Mouse (Mus musculus) adrenal gland, postnatal 25 days (tissue): Measurements from ENCODE around the gene Hp1bp3. TPM values are rescaled to one million over a fixed set of nuclear protein-coding genes. Genes with fewer than 3 reads are reported as not detected.

Experiments used
- DNase-seq: peaks from one replicate; pipeline ENCODE4 v3.0.0; 2021; ENCODE audit warnings: mixed read lengths
- total RNA-seq: library from RNA; stranded (reverse); gene quantifications from 2 replicates; pipeline ENCODE4 v1.2.3, GENCODE M21; 2021

The Hp1bp3 gene
- total RNA-seq, 1 experiment from 2014 or later, result 265 TPM

DNA sequence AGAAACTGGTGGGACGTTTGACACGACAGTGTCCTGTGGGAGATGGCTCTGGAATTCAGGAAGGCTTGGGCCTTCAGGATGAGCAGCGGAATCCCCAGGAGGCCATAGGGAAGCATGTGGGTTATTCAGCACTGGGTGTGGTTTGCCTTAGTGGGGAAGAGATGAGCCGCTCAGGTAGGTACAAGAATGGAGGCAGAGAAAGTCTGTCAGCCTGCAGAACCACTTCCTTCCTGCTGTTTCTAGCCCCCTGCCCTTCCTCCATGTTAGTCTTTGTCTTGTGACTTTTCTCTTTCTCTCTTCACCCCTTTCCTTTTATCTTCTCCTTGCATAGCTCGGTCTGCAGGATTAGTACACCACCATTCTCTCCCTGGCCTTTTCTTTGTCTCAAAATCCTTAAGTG, 6.3 kb downstream of the Hp1bp3 start:
- DNase-seq, result no peak

DNA sequence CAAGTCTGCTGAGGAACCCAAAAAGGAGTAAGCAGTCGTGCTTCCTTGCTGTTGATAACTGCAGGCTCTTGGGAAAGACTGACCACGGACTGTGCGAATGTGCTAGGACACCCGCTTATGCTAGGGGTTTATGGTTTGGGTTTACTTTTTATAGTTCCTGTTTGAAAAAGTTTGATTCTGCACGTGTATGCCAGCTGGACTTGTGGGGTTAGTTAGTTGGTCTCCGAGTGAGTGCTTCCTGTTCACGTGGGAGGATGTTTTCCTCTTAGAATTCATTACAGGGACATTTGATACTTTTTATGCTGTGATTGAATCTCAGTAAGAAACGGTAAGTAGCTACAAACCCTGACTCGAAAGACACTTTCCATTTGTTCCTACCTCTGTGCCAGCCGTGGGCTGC, 7.5 kb downstream of the Hp1bp3 start:
- no peak for DNase-seq

GRCm38 (mm10) chr4:138246756-138247665, 30.9 kb downstream of the Hp1bp3 start:
- no peak for DNase-seq

GRCm38 (mm10) chr4:138250088-138250960, 34.2 kb downstream of the Hp1bp3 start, which contains the start of the genes Sh2d5 and Kif17:
Gene Sh2d5, plus strand, starts transcription at chr4:138250403.
Gene Kif17, plus strand, starts transcription at chr4:138250435.
- DNase-seq, result peak; percentile 86

- DNase-seq, result no peak
Measured at GRCm38 (mm10) chr4:138251819-138252218, 35.7 kb downstream of the Hp1bp3 start.

DNA sequence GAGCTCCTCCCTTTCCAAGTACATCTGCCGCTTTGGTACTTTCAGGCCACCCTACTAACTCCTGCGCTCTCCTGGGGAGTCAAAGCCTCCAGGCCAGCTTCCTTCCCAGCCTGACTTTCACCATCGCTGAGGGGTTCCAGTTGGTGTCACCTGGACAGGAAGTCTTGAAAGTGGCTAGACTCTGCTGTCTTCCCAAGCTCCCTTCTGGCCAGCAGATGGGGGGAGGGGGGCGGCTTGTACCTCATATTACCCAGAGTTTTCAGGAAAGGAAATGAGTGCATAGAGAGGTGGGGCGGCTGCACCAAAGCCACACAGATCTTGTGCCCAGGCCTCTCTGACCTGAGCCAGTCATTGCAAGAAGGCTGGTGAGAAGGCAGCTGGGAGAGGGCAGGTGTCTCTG, 36.1 kb downstream of the Hp1bp3 start:
- DNase-seq, result no peak

GRCm38 (mm10) chr4:138257116-138257687, 41.1 kb downstream of the Hp1bp3 start:
- no peak for DNase-seq

- DNase-seq, result no peak
Measured at GRCm38 (mm10) chr4:138258663-138259062, 42.6 kb downstream of the Hp1bp3 start.

- DNase-seq, result no peak
Measured at GRCm38 (mm10) chr4:138259482-138259881, 43.4 kb downstream of the Hp1bp3 start.

GRCm38 (mm10) chr4:138261843-138262681, 46.0 kb downstream of the Hp1bp3 start:
- DNase-seq, result peak; percentile 90

- DNase-seq, result no peak
Measured at GRCm38 (mm10) chr4:138267869-138268268, 51.8 kb downstream of the Hp1bp3 start.

- no peak for DNase-seq
Measured at GRCm38 (mm10) chr4:138272011-138272997, 56.2 kb downstream of the Hp1bp3 start.

DNA sequence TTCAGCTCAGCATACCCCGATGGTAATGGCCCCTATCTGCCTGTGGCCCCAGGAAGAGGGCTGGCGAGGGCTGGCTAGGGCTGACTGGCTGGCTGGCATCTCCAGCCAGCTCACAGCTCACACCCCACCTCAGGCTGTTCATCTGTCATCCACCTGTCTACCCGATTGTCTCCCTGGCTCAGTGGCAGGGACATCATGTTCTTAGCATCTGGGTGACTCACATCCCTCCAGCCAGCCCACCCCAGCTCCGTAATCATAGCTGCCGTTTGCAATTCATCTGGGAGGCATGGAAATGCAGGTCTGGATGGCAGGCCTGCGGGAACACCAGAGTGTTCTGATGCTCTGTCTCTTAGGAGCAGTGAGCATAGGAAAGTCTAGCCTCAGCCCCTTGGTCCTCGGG, 62.2 kb downstream of the Hp1bp3 start:
- no peak for DNase-seq

- peak; percentile 30 for DNase-seq
Measured at GRCm38 (mm10) chr4:138282834-138283233, 66.7 kb downstream of the Hp1bp3 start.

DNA sequence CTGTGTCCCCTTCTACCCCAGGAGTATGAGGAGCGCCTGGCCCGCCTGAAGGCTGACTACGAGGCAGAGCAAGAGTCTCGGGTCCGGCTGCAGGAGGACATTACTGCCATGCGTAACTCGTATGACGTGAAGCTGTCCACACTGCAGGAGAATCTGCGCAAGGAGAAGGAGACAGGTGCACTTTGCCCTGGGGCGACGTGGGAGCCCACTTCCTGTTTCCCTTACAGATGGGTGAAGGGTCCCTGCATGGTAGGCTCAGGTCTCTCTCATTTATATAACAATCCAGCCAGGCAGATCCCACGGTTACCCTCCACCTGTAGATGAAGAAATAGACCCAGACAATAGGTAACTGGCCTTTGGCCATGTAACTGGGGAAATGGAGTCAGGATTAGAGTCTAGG, 70.3 kb downstream of the Hp1bp3 start:
- no peak for DNase-seq

DNA sequence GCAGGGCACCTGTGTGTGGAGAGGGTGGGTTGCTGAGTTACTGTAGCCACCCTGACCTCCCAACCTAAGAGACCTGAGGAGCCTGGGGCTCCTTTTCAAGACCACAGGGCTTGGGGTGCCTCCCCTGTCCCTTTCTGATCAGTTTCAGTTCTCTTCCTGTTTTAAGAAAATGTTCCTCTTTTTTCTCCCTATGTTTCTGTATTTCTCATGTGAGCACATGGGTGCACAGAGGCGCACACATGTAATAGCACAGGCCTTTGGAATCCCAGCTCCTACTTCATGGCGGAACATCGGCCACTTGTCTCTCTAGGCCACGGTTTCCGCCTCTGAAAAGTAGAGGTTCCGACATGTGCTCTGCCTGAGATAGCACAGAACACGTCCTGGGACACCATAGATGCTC, 72.6 kb downstream of the Hp1bp3 start:
- DNase-seq, result no peak

- no peak for DNase-seq
Measured at GRCm38 (mm10) chr4:138292028-138292427, 75.9 kb downstream of the Hp1bp3 start.

DNA sequence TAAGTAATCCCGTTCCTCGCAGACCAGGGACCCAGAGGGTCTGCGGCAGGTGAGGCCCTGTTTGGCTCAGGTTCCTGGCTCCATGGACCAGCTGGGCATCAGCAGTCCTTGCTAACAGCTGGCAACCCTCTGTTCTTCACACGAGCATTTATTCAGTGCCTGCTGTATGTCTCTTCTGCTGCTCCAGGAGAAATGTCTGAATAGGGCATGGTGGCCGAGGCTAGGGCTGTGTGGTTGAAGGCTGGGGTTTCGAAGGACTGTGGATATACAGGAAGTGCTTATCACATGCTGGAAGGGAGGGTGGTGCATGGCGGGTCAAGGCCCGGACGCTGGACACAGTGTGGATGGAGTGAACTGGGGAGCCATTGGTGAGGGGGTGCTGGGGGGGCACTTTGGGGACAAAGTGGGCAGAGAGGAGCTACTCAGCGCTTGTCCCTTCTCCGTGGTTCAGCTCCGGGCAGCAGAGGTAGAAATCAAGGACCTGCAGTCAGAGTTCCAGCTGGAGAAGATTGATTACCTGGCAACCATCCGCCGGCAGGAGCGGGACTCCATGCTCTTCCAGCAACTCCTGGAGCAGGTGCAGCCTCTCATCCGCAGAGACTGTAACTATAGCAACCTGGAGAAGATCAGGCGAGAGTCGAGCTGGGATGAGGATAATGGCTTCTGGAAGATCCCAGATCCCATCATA, 77.3 kb downstream of the Hp1bp3 start:
- no peak for DNase-seq

DNA sequence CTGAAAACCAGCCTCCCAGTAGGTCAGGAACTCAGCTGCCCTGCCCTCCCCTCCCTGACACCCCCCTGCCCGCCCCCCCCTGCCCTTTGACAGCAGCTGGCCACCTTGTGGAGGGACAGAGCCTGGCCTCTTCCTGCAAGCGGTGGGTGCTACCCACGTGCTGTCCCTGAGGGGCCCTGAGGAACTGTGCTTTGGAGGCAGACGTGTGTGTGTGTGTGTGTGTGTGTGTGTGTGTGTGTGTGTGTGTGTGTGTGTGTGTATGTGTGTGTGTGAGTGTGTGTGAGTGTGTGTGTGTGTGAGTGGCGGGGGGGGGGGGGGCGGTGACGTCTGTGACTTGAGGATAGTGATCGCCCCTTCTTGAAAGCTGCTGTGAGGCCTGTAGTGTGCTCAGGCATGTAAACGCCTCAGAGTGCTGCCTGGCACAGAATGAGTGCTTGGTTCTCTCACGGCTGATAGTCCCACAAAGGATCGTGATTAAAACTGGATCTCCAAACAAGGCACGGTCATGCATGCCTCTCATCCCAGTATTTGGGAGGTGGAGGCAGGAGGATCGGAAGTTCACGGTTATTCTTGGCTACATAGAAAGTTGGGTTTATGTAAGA, 78.0 kb downstream of the Hp1bp3 start:
- no peak for DNase-seq
